8 mouse cellular contexts compared by ENCODE assay signal in the genomic region with DNA sequence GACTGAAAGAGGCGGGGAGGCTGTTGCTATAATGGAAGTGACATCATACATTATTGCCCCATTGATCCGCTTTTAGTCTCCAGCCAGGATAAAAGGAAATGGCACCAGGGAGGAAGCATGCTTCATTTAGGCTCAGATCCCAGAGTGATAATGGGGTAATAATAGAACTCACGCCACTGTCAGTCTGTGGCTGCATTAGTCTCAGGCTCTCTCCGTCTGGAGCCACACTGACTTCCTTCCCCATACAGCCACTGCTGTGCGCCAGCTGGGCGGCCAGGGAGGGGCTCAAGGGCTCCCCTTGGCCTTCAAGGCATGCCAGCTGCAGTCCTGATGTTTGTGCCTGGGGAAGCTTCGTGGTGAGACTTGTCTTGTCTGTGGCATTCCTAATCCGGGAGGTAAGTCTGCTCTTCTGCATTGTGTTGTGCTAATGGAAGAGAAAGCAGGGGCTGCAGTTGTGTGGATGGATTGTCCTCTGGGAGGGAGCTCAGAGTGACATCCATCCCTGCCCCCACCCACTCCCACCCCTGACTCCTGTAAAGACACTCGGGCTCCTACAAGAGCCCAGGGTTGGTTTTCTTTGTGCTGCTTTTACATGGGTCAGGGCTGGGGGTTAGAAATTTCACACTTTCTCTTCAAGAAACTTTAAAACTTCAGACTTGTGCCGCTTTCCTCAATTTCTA.
DNase-seq lines count a peak whose midpoint lies in the region; ATAC-seq lines count a peak whose summit lies in the region.

No protein-coding gene starts in this region.

- H3K27ac ChIP-seq in embryonic facial prominence, embryonic 13.5 days: peak overlapping the region; percentile 95

- WGBS in embryonic facial prominence, embryonic 13.5 days: 11% methylated on average over 10 of the region's 10 CpGs

- peak overlapping the region; percentile 64 for H3K4me3 ChIP-seq in embryonic facial prominence, embryonic 13.5 days
- peak overlapping the region; percentile 90 for H3K4me3 ChIP-seq in megakaryocyte, embryonic 14.5 days (replicated peaks)

- H3K27me3 ChIP-seq in embryonic facial prominence, embryonic 13.5 days: no peaks in the 10 kb centered on the region
- no peaks in the 10 kb centered on the region for H3K27me3 ChIP-seq in megakaryocyte, embryonic 14.5 days (replicated peaks)

- no peaks in the 10 kb centered on the region for H3K9me3 ChIP-seq in embryonic facial prominence, embryonic 13.5 days
- no peaks in the 10 kb centered on the region for H3K9me3 ChIP-seq in megakaryocyte, embryonic 14.5 days

- DNase-seq in right cerebral cortex, postnatal 10 days (ENCODE audit: low spot score in 2 of 2): peak; percentile 50 to 54
- no peak for DNase-seq in right cerebral cortex, postnatal 14 days
- DNase-seq in heart, postnatal 25 days (ENCODE audit: low spot score): peak; percentile 43
- peak; percentile 64 to 75 for DNase-seq in kidney, postnatal 4 days
- DNase-seq in yolk sac, embryonic 10.5 days (ENCODE audit: low spot score): peak; percentile 40
- no peak for DNase-seq in layer of hippocampus, adult 9-10 months (ENCODE audit: low spot score)

- peak; percentile 69 for ATAC-seq in embryonic facial prominence, embryonic 13.5 days (ENCODE audit: insufficient number of reproducible peaks, insufficient read depth, low FRiP score, low TSS enrichment, low read depth)

- H3K4me1 ChIP-seq in embryonic facial prominence, embryonic 13.5 days: peaks cover 72% of the 10 kb centered on the region
- peaks cover 68% of the 10 kb centered on the region for H3K4me1 ChIP-seq in megakaryocyte, embryonic 14.5 days

- intact Hi-C loops in heart, postnatal 25 days (cut with DNase I): no loop called here

- peaks cover 20% of the 10 kb centered on the region for H3K36me3 ChIP-seq in embryonic facial prominence, embryonic 13.5 days
- peaks cover 29% of the 10 kb centered on the region for H3K36me3 ChIP-seq in megakaryocyte, embryonic 14.5 days (replicated peaks; ENCODE audit: low read length)

- H3K9ac ChIP-seq in embryonic facial prominence, embryonic 13.5 days: peak overlapping the region; percentile 90

- H3K4me2 ChIP-seq in embryonic facial prominence, embryonic 13.5 days: peak overlapping the region; percentile 68

Comparison
In these comparisons a context has a peak if more than half of its experiments do, and no peak if none do; other contexts are left out.
1. DNase-seq: peak in right cerebral cortex, postnatal 10 days (2 of 2), heart, postnatal 25 days (single experiment), kidney, postnatal 4 days (2 of 2) and yolk sac, embryonic 10.5 days (single experiment); none in right cerebral cortex, postnatal 14 days (single experiment) and layer of hippocampus, adult 9-10 months (single experiment).